Mouse (Mus musculus) forebrain, postnatal 0 days (tissue): ENCODE measurements around the gene Disp2. TPM values are rescaled to one million over a fixed set of nuclear protein-coding genes. Genes with fewer than 3 reads are reported as not detected.

Experiments used
- ATAC-seq: fragments of 200-750 bp; cut with Nextera tagmentation; 2 replicates; pipeline ENCODE4 v1.8.0; 2017; ENCODE audit warnings: mild to moderate bottlenecking, moderate library complexity
- DNase-seq: peaks from one replicate; pipeline ENCODE4 v3.0.0-alpha.2; 2015
- H3K27ac ChIP-seq: fragments of 300-500 bp; sonication (generic); 2 replicates; pipeline ENCODE4 v1.5.1; 2014; ENCODE audit warnings: low read depth, mild to moderate bottlenecking, antibody characterized with exemption, low read length, moderate library complexity, mixed read lengths
- H3K27me3 ChIP-seq: fragments of 300-500 bp; sonication (generic); 2 replicates; pipeline ENCODE4 v1.6.1; 2014; ENCODE audit warnings: mild to moderate bottlenecking, low read length, mixed read lengths; ENCODE audit not compliant: insufficient read depth
- H3K36me3 ChIP-seq: fragments of 300-500 bp; sonication (generic); 2 replicates; pipeline ENCODE4 v1.6.1; 2014; ENCODE audit warnings: mild to moderate bottlenecking, moderate library complexity; ENCODE audit not compliant: insufficient read depth
- H3K4me1 ChIP-seq: fragments of 300-500 bp; sonication (generic); 2 replicates; pipeline ENCODE4 v1.6.1; 2014; ENCODE audit warnings: antibody characterized with exemption; ENCODE audit not compliant: insufficient read depth
- H3K4me2 ChIP-seq: fragments of 300-500 bp; sonication (generic); 2 replicates; pipeline ENCODE4 v1.6.1; 2014; ENCODE audit warnings: low read depth, mild to moderate bottlenecking, moderate library complexity
- H3K4me3 ChIP-seq: fragments of 300-500 bp; sonication (generic); 2 replicates; pipeline ENCODE4 v1.5.1; 2014; ENCODE audit warnings: low read depth, low read length, mixed read lengths
- H3K9ac ChIP-seq: fragments of 300-500 bp; sonication (generic); 2 replicates; pipeline ENCODE4 v1.6.1; 2014; ENCODE audit warnings: mild to moderate bottlenecking
- H3K9me3 ChIP-seq: fragments of 300-500 bp; sonication (generic); 2 replicates; pipeline ENCODE4 v1.6.1; 2016; ENCODE audit warnings: low read length
- CTCF ChIP-seq: sonication (generic); IDR thresholded peaks from 2 replicates; pipeline ENCODE4 v1.5.1; 2016; ENCODE audit warnings: antibody characterized with exemption, control low read depth, low read depth
- WGBS: fragments of 180-500 bp; shearing (Covaris S2); extraction: QIAGEN DNeasy Blood & Tissue Kit; methylation state at CpG from one replicate; pipeline ENCODE4 v1.1.7; 2014; 5-methylcytosine and 5-hydroxymethylcytosine counted together
- polyA plus RNA-seq: library from polyadenylated mRNA; unstranded; fragments of >200 nt; fragmentation: Nextera tagmentation; extraction: Ambion mirVana; gene quantifications from 2 replicates; pipeline ENCODE4 v1.2.1, GENCODE M21; 2015
- total RNA-seq: library from RNA; depleted of rRNA; stranded (reverse); fragments of >200 nt; gene quantifications from 2 replicates; pipeline ENCODE4 v1.2.3, GENCODE M21; 2014

The Disp2 gene
- total and polyA plus RNA-seq, 2 experiments from 2014 or later: 40.4 to 91.3 TPM

GRCm38 (mm10) chr2:118759828-118760227, 19.7 kb upstream of the Disp2 start:
- H3K9me3 ChIP-seq: no peaks in the 10 kb centered on the region
- H3K9ac ChIP-seq: no peak overlapping the region
- H3K36me3 ChIP-seq: no peaks in the 10 kb centered on the region
- DNase-seq: peak; percentile 81
- no peak overlapping the region for H3K4me3 ChIP-seq
- H3K27me3 ChIP-seq: no peaks in the 10 kb centered on the region
- ATAC-seq: peak; percentile 38; the same call in 1 of the 2 replicates
- H3K27ac ChIP-seq: no peak overlapping the region
- peaks cover 22% of the 10 kb centered on the region for H3K4me1 ChIP-seq
- TF ChIP-seq CTCF: peak; percentile 74
- H3K4me2 ChIP-seq: no peak overlapping the region
- WGBS: 16% methylated on average over 8 of the region's 8 CpGs

GRCm38 (mm10) chr2:118760311-118761025, 19.1 kb upstream of the Disp2 start:
- 85% methylated on average over 11 of the region's 11 CpGs for WGBS
- Histone ChIP-seq H3K36me3 (no peaks in the 10 kb centered on the region), H3K4me1 (peaks cover 22% of the 10 kb centered on the region), H3K4me3 (no peak overlapping the region), H3K9me3 (no peaks in the 10 kb centered on the region), H3K27me3 (no peaks in the 10 kb centered on the region), H3K9ac (no peak overlapping the region), H3K4me2 (no peak overlapping the region), H3K27ac (0 out of 2 replicates have a peak overlapping the region, but pooled peaks have one; percentile 83)
- TF ChIP-seq CTCF: no peak
- no peak for DNase-seq
- no peak for ATAC-seq

DNA sequence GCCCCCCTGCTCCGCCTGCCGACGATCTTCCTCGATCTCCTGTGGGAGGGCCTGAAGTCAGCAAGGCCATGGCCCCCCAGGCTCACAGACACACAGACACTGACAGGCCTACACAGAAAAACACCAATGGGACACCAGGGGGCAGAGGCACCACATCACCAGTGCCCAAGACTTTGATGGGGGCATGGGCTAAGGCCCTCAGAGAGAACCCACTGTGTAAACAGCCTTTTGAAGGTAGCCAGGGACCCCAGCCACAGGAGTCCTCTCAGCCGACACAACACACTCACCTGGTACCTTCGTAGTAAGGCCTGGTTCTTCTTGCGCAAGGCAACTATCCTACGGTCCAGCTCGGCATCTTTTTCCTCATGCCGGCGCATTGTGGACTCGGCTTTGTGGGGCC, 18.2 kb upstream of the Disp2 start:
- ATAC-seq (no peak), DNase-seq (no peak)
- Histone ChIP-seq H3K4me3 (no peak overlapping the region), H3K9ac (no peak overlapping the region), H3K4me1 (peaks cover 22% of the 10 kb centered on the region), H3K27ac (peak overlapping the region; percentile 83), H3K36me3 (no peaks in the 10 kb centered on the region), H3K27me3 (no peaks in the 10 kb centered on the region), H3K4me2 (peak overlapping the region; percentile 32; the same call in 1 of the 2 replicates), H3K9me3 (no peaks in the 10 kb centered on the region)
- peak; percentile 41 for TF ChIP-seq CTCF
- 79% methylated on average over 12 of the region's 12 CpGs for WGBS

- Histone ChIP-seq H3K9me3 (no peaks in the 10 kb centered on the region), H3K4me2 (peak within 1 kb of the TSS; percentile 32), H3K27me3 (no peaks in the 10 kb centered on the region), H3K4me1 (peaks cover 22% of the 10 kb centered on the region), H3K4me3 (no peak within 1 kb of the TSS), H3K9ac (peak within 1 kb of the TSS; percentile 19), H3K36me3 (no peaks in the 10 kb centered on the region), H3K27ac (peak within 1 kb of the TSS; percentile 83)
- 5% methylated on average over 29 of the region's 29 CpGs for WGBS
- no peak for TF ChIP-seq CTCF
- DNase-seq: peak; percentile 83
- peak; percentile 83 for ATAC-seq
Measured at GRCm38 (mm10) chr2:118761906-118762783, 17.4 kb upstream of the Disp2 start, which contains the start of gene Ccdc9b. Ccdc9b (minus strand) TSS chr2:118762661.

DNA sequence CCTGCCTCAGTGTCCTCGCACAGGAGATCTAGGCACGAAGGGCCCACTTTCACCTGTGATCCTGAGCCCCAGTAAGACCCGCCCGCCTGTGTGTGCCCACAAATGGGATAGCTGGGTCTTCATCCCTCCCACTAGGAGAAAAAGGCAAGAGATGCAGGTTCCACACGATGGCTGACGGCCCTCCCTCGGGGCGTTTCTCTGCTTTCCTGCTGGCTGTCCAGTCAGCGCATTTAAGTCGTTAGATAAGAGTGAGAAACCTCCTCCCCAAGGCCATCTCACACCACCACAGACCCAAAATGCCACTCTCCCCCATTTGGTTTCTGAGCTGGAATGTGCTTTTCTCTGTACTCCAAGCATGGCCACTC, 16.8 kb upstream of the Disp2 start:
- no peak overlapping the region for H3K4me3 ChIP-seq
- H3K27me3 ChIP-seq: no peaks in the 10 kb centered on the region
- ATAC-seq: no peak
- peaks cover 22% of the 10 kb centered on the region for H3K4me1 ChIP-seq
- peak overlapping the region; percentile 32 for H3K4me2 ChIP-seq
- no peak for TF ChIP-seq CTCF
- DNase-seq: no peak
- peak overlapping the region; percentile 19; the same call in 1 of the 2 replicates for H3K9ac ChIP-seq
- 11% methylated on average over 10 of the region's 10 CpGs for WGBS
- H3K27ac ChIP-seq: peak overlapping the region; percentile 83; the same call in 1 of the 2 replicates
- H3K36me3 ChIP-seq: no peaks in the 10 kb centered on the region
- H3K9me3 ChIP-seq: no peaks in the 10 kb centered on the region

GRCm38 (mm10) chr2:118763469-118763868, 16.1 kb upstream of the Disp2 start:
- Histone ChIP-seq H3K4me1 (peaks cover 22% of the 10 kb centered on the region), H3K9ac (no peak overlapping the region), H3K9me3 (no peaks in the 10 kb centered on the region), H3K4me2 (no peak overlapping the region), H3K36me3 (no peaks in the 10 kb centered on the region), H3K4me3 (no peak overlapping the region), H3K27ac (0 out of 2 replicates have a peak overlapping the region, but pooled peaks have one; percentile 83), H3K27me3 (no peaks in the 10 kb centered on the region)
- no peak for DNase-seq
- no peak for ATAC-seq
- 54% methylated on average over 7 of the region's 7 CpGs for WGBS
- no peak for TF ChIP-seq CTCF
